Mouse (Mus musculus) neural tube, embryonic 10.5 days (tissue): ENCODE measurements around the gene Dab2ip.
A peak's percentile ranks its signal among the peaks of the same experiment; 100 is the strongest.

Experiments
- DNase-seq: peaks from one replicate; pipeline ENCODE4 v3.0.0-alpha.2; 2017; ENCODE audit warnings: low spot score; ENCODE audit errors: extremely low spot score

Gene Dab2ip

GRCm38 (mm10) chr2:35679812-35680672 lies 122.0 kb downstream of the Dab2ip start:
- DNase-seq = no peak

GRCm38 (mm10) chr2:35680833-35681232 lies 122.8 kb downstream of the Dab2ip start:
- no peak for DNase-seq

- no peak for DNase-seq
Measured at GRCm38 (mm10) chr2:35684005-35684404, 125.9 kb downstream of the Dab2ip start.

- DNase-seq = no peak
Measured at GRCm38 (mm10) chr2:35684735-35685312, 126.8 kb downstream of the Dab2ip start.

GRCm38 (mm10) chr2:35686104-35686503 lies 128.0 kb downstream of the Dab2ip start:
- no peak for DNase-seq

GRCm38 (mm10) chr2:35687557-35688070 lies 129.5 kb downstream of the Dab2ip start:
- DNase-seq = no peak

GRCm38 (mm10) chr2:35688121-35688520 lies 130.1 kb downstream of the Dab2ip start:
- DNase-seq = no peak

- DNase-seq = no peak
Measured at GRCm38 (mm10) chr2:35688581-35688980, 130.5 kb downstream of the Dab2ip start.

GRCm38 (mm10) chr2:35689881-35690280 lies 131.8 kb downstream of the Dab2ip start:
- DNase-seq = no peak

- peak; percentile 41 for DNase-seq
Measured at GRCm38 (mm10) chr2:35691257-35692049, 133.4 kb downstream of the Dab2ip start.

GRCm38 (mm10) chr2:35692272-35692900 lies 134.3 kb downstream of the Dab2ip start:
- no peak for DNase-seq

GRCm38 (mm10) chr2:35693037-35693436 lies 135.0 kb downstream of the Dab2ip start:
- DNase-seq = no peak

- DNase-seq = no peak
Measured at GRCm38 (mm10) chr2:35694111-35694510, 136.0 kb downstream of the Dab2ip start.

GRCm38 (mm10) chr2:35696193-35696541 lies 138.1 kb downstream of the Dab2ip start:
- no peak for DNase-seq

GRCm38 (mm10) chr2:35696542-35697391 lies 138.7 kb downstream of the Dab2ip start:
- DNase-seq = no peak

- no peak for DNase-seq
Measured at GRCm38 (mm10) chr2:35697768-35698167, 139.7 kb downstream of the Dab2ip start.

GRCm38 (mm10) chr2:35700966-35701365 lies 142.9 kb downstream of the Dab2ip start:
- DNase-seq = no peak

GRCm38 (mm10) chr2:35702001-35702400 lies 143.9 kb downstream of the Dab2ip start:
- no peak for DNase-seq

GRCm38 (mm10) chr2:35702608-35703007 lies 144.5 kb downstream of the Dab2ip start:
- no peak for DNase-seq

GRCm38 (mm10) chr2:35703241-35703640 lies 145.2 kb downstream of the Dab2ip start:
- no peak for DNase-seq
